Mouse (Mus musculus): ENCODE results near the gene Ccdc80.

DNA sequence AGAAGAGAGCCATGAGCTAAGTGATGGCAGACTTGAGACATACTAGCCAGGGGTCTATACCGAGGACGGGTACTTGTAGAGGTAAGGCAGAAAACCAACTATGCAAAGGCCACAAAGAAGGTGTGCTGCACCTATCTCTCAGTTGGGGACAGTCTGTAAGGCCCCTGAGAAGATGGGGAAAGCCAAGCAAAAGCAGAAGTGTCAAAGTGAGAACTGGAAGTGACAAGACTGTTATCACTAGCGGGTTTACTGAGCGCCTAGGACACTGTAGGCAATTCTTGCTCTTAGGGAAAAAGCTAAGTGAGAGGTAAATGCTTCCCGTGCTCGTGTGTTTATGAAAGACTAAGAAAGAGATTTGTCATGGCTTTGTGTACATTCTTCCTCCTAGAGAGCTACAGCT is 51.9 kb downstream of the Ccdc80 start:
- no peak for TF ChIP-seq CTCF (IDR thresholded peaks at IDR 0.05; ENCODE audit: extremely low read depth, insufficient read length, insufficient replicate concordance, low read depth, low read length)
- no peak for TF ChIP-seq POLR2A (IDR thresholded peaks at IDR 0.05; ENCODE audit: low read depth, low read length)
